Mouse (Mus musculus) MEL (cell line): Measurements from ENCODE around the gene Plekhg3. TPM values are rescaled to one million over a fixed set of nuclear protein-coding genes. Genes with fewer than 3 reads are reported as not detected.

Experiments used
- DNase-seq: peaks from one replicate; pipeline ENCODE4 v3.0.0; 2011; ENCODE audit warnings: low read depth, low spot score
- H3K27ac ChIP-seq: 2 replicates; pipeline ENCODE4 v1.5.1; 2012; ENCODE audit warnings: low read depth, mild to moderate bottlenecking, control low read depth, low read length, moderate library complexity; ENCODE audit not compliant: control insufficient read depth
- H3K27me3 ChIP-seq, 2 experiments: fragments of 150-350 bp in 1 of 2; sonication (generic) in 1 of 2; 2 replicates each; pipeline ENCODE4 v1.6.1; 2012; ENCODE audit warnings: low read length in 2 of 2, mild to moderate bottlenecking in 2 of 2, improper control_type of control experiment in 1 of 2, moderate library complexity in 1 of 2; ENCODE audit not compliant: insufficient read depth in 2 of 2, control insufficient read depth in 1 of 2
- H3K36me3 ChIP-seq, 2 experiments: 2 replicates each; pipeline ENCODE4 v1.6.1; 2012 to 2014; ENCODE audit warnings: low read length in 2 of 2, improper control_type of control experiment in 1 of 2, inconsistent platforms in 1 of 2, mild to moderate bottlenecking in 1 of 2; ENCODE audit not compliant: insufficient read depth in 2 of 2, control insufficient read depth in 1 of 2
- H3K4me1 ChIP-seq, 2 experiments: fragments of 150-350 bp in 1 of 2; sonication (generic) in 1 of 2; 2 replicates each; pipeline ENCODE4 v1.6.1; 2012; ENCODE audit warnings: low read length in 2 of 2, improper control_type of control experiment in 1 of 2, mild to moderate bottlenecking in 1 of 2; ENCODE audit not compliant: insufficient read depth in 2 of 2, control insufficient read depth in 1 of 2
- H3K4me3 ChIP-seq, 2 experiments: fragments of 150-350 bp in 1 of 2; sonication (generic) in 1 of 2; 2 replicates each; pipeline ENCODE4 v1.5.1; 2012; ENCODE audit warnings: low read depth in 2 of 2, low read length in 2 of 2, mild to moderate bottlenecking in 2 of 2, moderate library complexity in 2 of 2, control low read depth in 1 of 2, improper control_type of control experiment in 1 of 2; ENCODE audit not compliant: control insufficient read depth in 1 of 2, insufficient read depth in 1 of 2
- H3K79me2 ChIP-seq: 2 replicates; pipeline ENCODE4 v1.6.1; 2012; ENCODE audit warnings: mild to moderate bottlenecking, low read length, moderate library complexity; ENCODE audit not compliant: control insufficient read depth, poor library complexity, insufficient read depth
- H3K9ac ChIP-seq: 2 replicates; pipeline ENCODE4 v1.6.1; 2012; ENCODE audit warnings: low read depth, mild to moderate bottlenecking, control low read depth, low read length, moderate library complexity; ENCODE audit not compliant: control insufficient read depth, poor library complexity, severe bottlenecking
- H3K9me3 ChIP-seq: fragments of 150-350 bp; sonication (generic); replicated peaks from 2 replicates; pipeline ENCODE4 v1.6.1; 2012; ENCODE audit warnings: mild to moderate bottlenecking, low read length, improper control_type of control experiment, moderate library complexity; ENCODE audit not compliant: insufficient read depth
- CTCF ChIP-seq, 3 experiments: IDR thresholded peaks in 2 of 3; conservative IDR thresholded peaks in 1 of 3; 2 replicates each; pipeline ENCODE4 v1.5.1; 2011 to 2012; ENCODE audit warnings: low read length in 3 of 3, low read depth in 2 of 3, mild to moderate bottlenecking in 2 of 3, improper control_type of control experiment in 1 of 3, inconsistent platforms in 1 of 3, mixed read lengths in 1 of 3, moderate library complexity in 1 of 3; ENCODE audit not compliant: control insufficient read depth in 1 of 3, insufficient read depth in 1 of 3, poor library complexity in 1 of 3, severe bottlenecking in 1 of 3
- ELF1 ChIP-seq: IDR thresholded peaks from 2 replicates; pipeline ENCODE4 v1.6.1; 2014; ENCODE audit warnings: low read depth, mild to moderate bottlenecking, inconsistent platforms, low read length, improper control_type of control experiment, moderate library complexity
- EP300 ChIP-seq, 2 experiments: IDR thresholded peaks; 2 replicates each; pipeline ENCODE4 v1.6.1; 2011; ENCODE audit warnings: improper control_type of control experiment in 2 of 2, low read length in 2 of 2, low read depth in 1 of 2, mild to moderate bottlenecking in 1 of 2
- ETS1 ChIP-seq: IDR thresholded peaks from 2 replicates; pipeline ENCODE4 v1.6.1; 2012; ENCODE audit warnings: low read depth, mild to moderate bottlenecking, inconsistent platforms, low read length, improper control_type of control experiment, moderate library complexity
- HCFC1 ChIP-seq: IDR thresholded peaks from 2 replicates; pipeline ENCODE4 v1.6.1; 2012; ENCODE audit warnings: low read depth, mild to moderate bottlenecking, inconsistent platforms, low read length, improper control_type of control experiment, moderate library complexity
- MAFK ChIP-seq: IDR thresholded peaks from 2 replicates; pipeline ENCODE4 v1.6.1; 2011; ENCODE audit warnings: low read depth, mild to moderate bottlenecking, low read length, improper control_type of control experiment, borderline replicate concordance
- MAX ChIP-seq: IDR thresholded peaks from 2 replicates; pipeline ENCODE4 v1.6.1; 2011; ENCODE audit warnings: low read length, improper control_type of control experiment
- MAZ ChIP-seq: IDR thresholded peaks from 2 replicates; pipeline ENCODE4 v1.6.1; 2012; ENCODE audit warnings: low read depth, mild to moderate bottlenecking, inconsistent platforms, low read length, improper control_type of control experiment
- MXI1 ChIP-seq: IDR thresholded peaks from 2 replicates; pipeline ENCODE4 v1.6.1; 2011; ENCODE audit warnings: mild to moderate bottlenecking, low read depth, low read length, improper control_type of control experiment
- MYC ChIP-seq: IDR thresholded peaks from 2 replicates; pipeline ENCODE4 v1.6.1; 2011; ENCODE audit warnings: low read depth, mild to moderate bottlenecking, low read length, improper control_type of control experiment, moderate library complexity
- NELFE ChIP-seq: IDR thresholded peaks from 2 replicates; pipeline ENCODE4 v1.6.1; 2011; ENCODE audit warnings: low read depth, low read length, improper control_type of control experiment
- NRF1 ChIP-seq: IDR thresholded peaks from 2 replicates; pipeline ENCODE4 v1.6.1; 2014; ENCODE audit warnings: low read depth, mild to moderate bottlenecking, inconsistent platforms, low read length, improper control_type of control experiment, moderate library complexity; ENCODE audit not compliant: poor library complexity, insufficient read depth, severe bottlenecking
- POLR2A ChIP-seq, 2 experiments: IDR thresholded peaks; 2 replicates each; pipeline ENCODE4 v1.6.1; 2011 to 2012; ENCODE audit warnings: low read length in 2 of 2, mild to moderate bottlenecking in 2 of 2, control low read depth in 1 of 2, improper control_type of control experiment in 1 of 2, low read depth in 1 of 2, moderate library complexity in 1 of 2; ENCODE audit not compliant: control insufficient read depth in 1 of 2, insufficient read depth in 1 of 2, poor library complexity in 1 of 2
- TAL1 ChIP-seq: IDR thresholded peaks from 2 replicates; pipeline ENCODE4 v1.6.1; 2012; ENCODE audit warnings: mild to moderate bottlenecking, inconsistent platforms, low read length, moderate library complexity, mixed read lengths
- TBP ChIP-seq: IDR thresholded peaks from 2 replicates; pipeline ENCODE4 v1.8.0; 2011; ENCODE audit warnings: low read depth, low read length, improper control_type of control experiment
- TCF12 ChIP-seq: IDR thresholded peaks from 2 replicates; pipeline ENCODE4 v1.6.1; 2014; ENCODE audit warnings: low read depth, mild to moderate bottlenecking, inconsistent platforms, low read length, improper control_type of control experiment, moderate library complexity
- UBTF ChIP-seq: IDR thresholded peaks from 2 replicates; pipeline ENCODE4 v1.6.1; 2012; ENCODE audit warnings: low read depth, mild to moderate bottlenecking, inconsistent platforms, low read length, improper control_type of control experiment, moderate library complexity, borderline replicate concordance; ENCODE audit not compliant: insufficient read depth
- USF1 ChIP-seq: IDR thresholded peaks from 2 replicates; pipeline ENCODE4 v1.6.1; 2014; ENCODE audit warnings: low read depth, mild to moderate bottlenecking, inconsistent platforms, low read length, improper control_type of control experiment, moderate library complexity
- ZC3H11A ChIP-seq: IDR thresholded peaks from 2 replicates; pipeline ENCODE4 v1.6.1; 2012; ENCODE audit warnings: low read depth, mild to moderate bottlenecking, inconsistent platforms, low read length, improper control_type of control experiment
- ZKSCAN1 ChIP-seq: IDR thresholded peaks from 2 replicates; pipeline ENCODE4 v1.6.1; 2012; ENCODE audit warnings: low read depth, mild to moderate bottlenecking, inconsistent platforms, low read length, improper control_type of control experiment, moderate library complexity
- polyA plus RNA-seq, 2 experiments: library from polyadenylated mRNA; stranded (reverse) in 1 of 2; unstranded in 1 of 2; fragments of >175 nt in 1 of 2; fragments of >200 nt in 1 of 2; gene quantifications; 2 replicates each; pipeline versions ENCODE4 v1.2.1 to v1.2.4; 2012; ENCODE audit warnings: low replicate concordance in 2 of 2, low read depth in 1 of 2; ENCODE audit not compliant: insufficient read length in 2 of 2, insufficient read depth in 1 of 2, missing spikeins in 1 of 2
- total RNA-seq: library from RNA; depleted of rRNA; stranded (reverse); fragments of 300-350 nt; gene quantifications from 2 replicates; pipeline ENCODE4 v1.2.3, GENCODE M21; 2012

The Plekhg3 gene
- total and polyA plus RNA-seq, 3 experiments = 0.92 to 7.0 TPM; not detected in 1

GRCm38 (mm10) chr12:76532926-76533376 is 2.3 kb downstream of the Plekhg3 start:
- Histone ChIP-seq H3K9ac (peak overlapping the region; percentile 68), H3K27ac (peak overlapping the region; percentile 3; the same call in 1 of the 2 replicates), H3K4me1 (peaks cover 12 to 39% of the 10 kb centered on the region in 2 experiments), H3K27me3 (peaks cover 0 to 2% of the 10 kb centered on the region in 2 experiments; a peak in 2 of 4 replicates), H3K79me2 (no peaks in the 10 kb centered on the region; the same call in 1 of the 2 replicates), H3K9me3 (no peaks in the 10 kb centered on the region)
- peak; percentile 78 for DNase-seq
- TF ChIP-seq TCF12 (no peak), POLR2A (IDR thresholded peaks at IDR 0.05; ENCODE audit: control insufficient read depth in 1 of 2, insufficient read depth in 1 of 2, low read depth in 1 of 2, low read length in 2 of 2, poor library complexity in 1 of 2) (peak in 1 of 2 experiments; percentile 45; a peak in 1 of 4 replicates), ZC3H11A (no peak), USF1 (0 out of 2 replicates have a peak, but pooled peaks have one; percentile 6), ETS1 (no peak; the same call in 1 of the 2 replicates), MAFK (no peak), ZKSCAN1 (no peak; the same call in 1 of the 2 replicates), NRF1 (no peak), MXI1 (peak; percentile 70; the same call in 1 of the 2 replicates), MAX (peak; percentile 70; the same call in 1 of the 2 replicates), CTCF (IDR thresholded peaks at IDR 0.05 in 2 of 3, conservative IDR thresholded peaks at IDR 0.05 in 1 of 3; ENCODE audit: control insufficient read depth in 1 of 3, insufficient read depth in 1 of 3, low read depth in 2 of 3, low read length in 3 of 3, poor library complexity in 1 of 3, severe bottlenecking in 1 of 3) (no peak), TAL1 (0 out of 2 replicates have a peak, but pooled peaks have one; percentile 18), MYC (0 out of 2 replicates have a peak, but pooled peaks have one; percentile 25), EP300 (IDR thresholded peaks at IDR 0.05; ENCODE audit: low read depth in 1 of 2, low read length in 2 of 2) (peak in 1 of 2 experiments; percentile 22; a peak in 1 of 4 replicates)
- TF ChIP-seq, all 39 proteins: peak for 7
- peaks cover 0 to 23% of the 10 kb centered on the region in 2 experiments; a peak in 2 of 4 replicates for H3K36me3 ChIP-seq
- peak overlapping the region; percentile 66 to 86 for H3K4me3 ChIP-seq

- peaks cover 0 to 2% of the 10 kb centered on the region in 2 experiments; a peak in 2 of 4 replicates for H3K27me3 ChIP-seq
- peaks cover 11 to 34% of the 10 kb centered on the region in 2 experiments for H3K4me1 ChIP-seq
Measured at GRCm38 (mm10) chr12:76533377-76534222, 2.9 kb downstream of the Plekhg3 start.

More at GRCm38 (mm10) chr12:76533377-76534222, 2.9 kb downstream of the Plekhg3 start:
- peak overlapping the region; percentile 55 for H3K27ac ChIP-seq
- DNase-seq = peak; percentile 59
- H3K36me3 ChIP-seq = peaks cover 0 to 23% of the 10 kb centered on the region in 2 experiments; a peak in 2 of 4 replicates
- no peaks in the 10 kb centered on the region for H3K9me3 ChIP-seq
- H3K79me2 ChIP-seq = no peaks in the 10 kb centered on the region; the same call in 1 of the 2 replicates
- peak overlapping the region; percentile 68 for H3K9ac ChIP-seq
- TF ChIP-seq USF1 (no peak), UBTF (no peak), ETS1 (0 out of 2 replicates have a peak, but pooled peaks have one; percentile 5), MAZ (peak; percentile 41; the same call in 1 of the 2 replicates), NELFE (0 out of 2 replicates have a peak, but pooled peaks have one; percentile 6), MXI1 (peak; percentile 18; the same call in 1 of the 2 replicates), ELF1 (no peak), HCFC1 (0 out of 2 replicates have a peak, but pooled peaks have one; percentile 11), TBP (no peak)
- TF ChIP-seq, all 39 proteins: peak for 5
- peak overlapping the region; percentile 66 to 86 for H3K4me3 ChIP-seq
